Mouse (Mus musculus) liver, embryonic 14.5 days (tissue): ENCODE results near the gene Ticrr. TPM values are rescaled to one million over a fixed set of nuclear protein-coding genes. Genes with fewer than 3 reads are reported as not detected.
A peak's percentile ranks its signal among the peaks of the same experiment; 100 is the strongest.

Experiments
- ATAC-seq: fragments of 200-750 bp; cut with Nextera tagmentation; 2 replicates; pipeline ENCODE4 v1.8.0; 2017; ENCODE audit warnings: moderate number of reproducible peaks, mild to moderate bottlenecking, moderate library complexity; ENCODE audit not compliant: insufficient read depth
- DNase-seq, 3 experiments: peaks; one replicate each; pipeline ENCODE4 v3.0.0-alpha.2; 2012 to 2013; ENCODE audit warnings: low read depth in 3 of 3, low spot score in 3 of 3
- H3K27ac ChIP-seq: fragments of 300-500 bp; sonication (generic); 2 replicates; pipeline ENCODE4 v1.5.1; 2014; ENCODE audit warnings: moderate library complexity, mild to moderate bottlenecking, control low read depth, inconsistent platforms
- H3K27me3 ChIP-seq: fragments of 300-500 bp; sonication (generic); 2 replicates; pipeline ENCODE4 v1.6.1; 2014; ENCODE audit warnings: mild to moderate bottlenecking, low read length, moderate library complexity; ENCODE audit not compliant: control insufficient read depth, insufficient read depth
- H3K36me3 ChIP-seq: fragments of 300-500 bp; sonication (generic); replicated peaks from 2 replicates; pipeline ENCODE4 v1.6.1; 2014; ENCODE audit warnings: low read depth; ENCODE audit not compliant: control insufficient read depth, insufficient read depth
- H3K4me1 ChIP-seq, 2 experiments: fragments of 200-500 bp in 1 of 2; fragments of 300-500 bp in 1 of 2; sonication (generic) in 1 of 2; replicated peaks; 2 replicates each; pipeline ENCODE4 v1.6.1; 2012 to 2014; ENCODE audit warnings: antibody characterized with exemption in 1 of 2, inconsistent platforms in 1 of 2, low read length in 1 of 2; ENCODE audit not compliant: control insufficient read depth in 2 of 2, insufficient read depth in 2 of 2
- H3K4me2 ChIP-seq: fragments of 300-500 bp; sonication (generic); 2 replicates; pipeline ENCODE4 v1.6.1; 2014; ENCODE audit warnings: low read depth, mild to moderate bottlenecking, control low read depth, moderate library complexity
- H3K4me3 ChIP-seq, 2 experiments: fragments of 200-500 bp in 1 of 2; fragments of 300-500 bp in 1 of 2; sonication (generic) in 1 of 2; 2 replicates each; pipeline ENCODE4 v1.5.1; 2012 to 2014; ENCODE audit warnings: low read depth in 2 of 2, low read length in 2 of 2, mild to moderate bottlenecking in 2 of 2, control low read depth in 1 of 2, inconsistent platforms in 1 of 2, moderate library complexity in 1 of 2; ENCODE audit not compliant: insufficient read depth in 1 of 2
- H3K9ac ChIP-seq: fragments of 300-500 bp; sonication (generic); replicated peaks from 2 replicates; pipeline ENCODE4 v1.6.1; 2014; ENCODE audit warnings: mild to moderate bottlenecking, control low read depth, moderate library complexity
- H3K9me3 ChIP-seq: fragments of 300-500 bp; sonication (generic); 2 replicates; pipeline ENCODE4 v1.6.1; 2016; ENCODE audit warnings: low read length, mixed read lengths; ENCODE audit not compliant: control insufficient read depth
- CTCF ChIP-seq: IDR thresholded peaks from 2 replicates; pipeline ENCODE4 v1.5.1; 2016; ENCODE audit warnings: antibody characterized with exemption, low read depth, control low read depth
- EP300 ChIP-seq: IDR thresholded peaks from 2 replicates; pipeline ENCODE4 v1.6.1; 2016; ENCODE audit warnings: antibody characterized with exemption, low read depth
- WGBS: fragments of 180-500 bp; shearing (Covaris S2); extraction: QIAGEN DNeasy Blood & Tissue Kit; methylation state at CpG from one replicate; pipeline ENCODE4 v1.1.7; 2014; ENCODE audit not compliant: insufficient replicate concordance; 5-methylcytosine and 5-hydroxymethylcytosine counted together
- polyA plus RNA-seq, 2 experiments: library from polyadenylated mRNA; depleted of rRNA in 1 of 2; stranded (reverse) in 1 of 2; unstranded in 1 of 2; fragments of >200 nt; fragmentation: Nextera tagmentation in 1 of 2; extraction: Ambion mirVana in 1 of 2; gene quantifications; 2 replicates each; pipeline versions ENCODE4 v1.2.1 to v1.2.3; 2012 to 2014

Ticrr gene
- polyA plus RNA-seq, 2 experiments: 3.6 to 6.0 TPM

- no peak overlapping the region for H3K9ac ChIP-seq
- 70% methylated on average over 8 of the region's 8 CpGs for whole genome bisulfite sequencing
- DNase-seq (no peak), ATAC-seq (no peak)
- TF ChIP-seq EP300: no peak
- TF ChIP-seq CTCF: no peak
- H3K27me3 ChIP-seq: no peaks in the 10 kb centered on the region
- H3K27ac ChIP-seq: no peak overlapping the region
- no peak overlapping the region for H3K4me2 ChIP-seq
- no peaks in the 10 kb centered on the region for H3K4me1 ChIP-seq
- H3K36me3 ChIP-seq: no peaks in the 10 kb centered on the region
- no peaks in the 10 kb centered on the region for H3K9me3 ChIP-seq
- no peak overlapping the region for H3K4me3 ChIP-seq
These were observed 74.6 kb downstream of the Ticrr start for GRCm38 (mm10) chr7:79734563-79734962.

GRCm38 (mm10) chr7:79736511-79736910 lies 76.5 kb downstream of the Ticrr start:
- Histone ChIP-seq H3K27ac (no peak overlapping the region), H3K4me3 (no peak overlapping the region), H3K27me3 (no peaks in the 10 kb centered on the region), H3K4me2 (no peak overlapping the region), H3K9me3 (no peaks in the 10 kb centered on the region), H3K9ac (no peak overlapping the region), H3K36me3 (no peaks in the 10 kb centered on the region), H3K4me1 (no peaks in the 10 kb centered on the region)
- 75% methylated on average over 14 of the region's 14 CpGs for WGBS
- TF ChIP-seq EP300: no peak
- TF ChIP-seq CTCF: no peak
- no peak for ATAC-seq
- no peak for DNase-seq

- no peak overlapping the region for H3K4me2 ChIP-seq
- no peaks in the 10 kb centered on the region for H3K9me3 ChIP-seq
- no peaks in the 10 kb centered on the region for H3K36me3 ChIP-seq
- no peak for TF ChIP-seq CTCF
- TF ChIP-seq EP300: no peak
- no peaks in the 10 kb centered on the region for H3K27me3 ChIP-seq
- H3K4me1 ChIP-seq: peaks cover 3 to 6% of the 10 kb centered on the region in 2 experiments; a peak in 2 of 4 replicates
- no peak overlapping the region for H3K9ac ChIP-seq
- H3K27ac ChIP-seq: no peak overlapping the region
- DNase-seq (no peak), ATAC-seq (no peak)
- no peak overlapping the region for H3K4me3 ChIP-seq
- 74% methylated on average over 2 of the region's 2 CpGs for WGBS
These were observed 78.9 kb downstream of the Ticrr start for GRCm38 (mm10) chr7:79738913-79739312.

- H3K4me3 ChIP-seq: no peak overlapping the region
- no peak for TF ChIP-seq EP300
- ATAC-seq: no peak
- no peak overlapping the region for H3K4me2 ChIP-seq
- H3K36me3 ChIP-seq: no peaks in the 10 kb centered on the region
- peaks cover 3 to 6% of the 10 kb centered on the region in 2 experiments; a peak in 2 of 4 replicates for H3K4me1 ChIP-seq
- no peaks in the 10 kb centered on the region for H3K9me3 ChIP-seq
- H3K27ac ChIP-seq: no peak overlapping the region
- no peak for DNase-seq
- H3K9ac ChIP-seq: no peak overlapping the region
- no peaks in the 10 kb centered on the region for H3K27me3 ChIP-seq
- 52% methylated on average over 4 of the region's 4 CpGs for WGBS
These were observed 80.3 kb downstream of the Ticrr start for GRCm38 (mm10) chr7:79740279-79740678.

- WGBS: 9% methylated on average over 11 of the region's 11 CpGs
- H3K4me3 ChIP-seq: peak overlapping the region; percentile 51 to 60
- H3K9ac ChIP-seq: peak overlapping the region; percentile 2
- no peaks in the 10 kb centered on the region for H3K36me3 ChIP-seq
- no peak overlapping the region for H3K27ac ChIP-seq
- peak overlapping the region; percentile 70 for H3K4me2 ChIP-seq
- no peaks in the 10 kb centered on the region for H3K27me3 ChIP-seq
- ATAC-seq (no peak), DNase-seq (peak in 1 of 3 experiments; percentile 14)
- H3K9me3 ChIP-seq: no peaks in the 10 kb centered on the region
- peaks cover 3 to 6% of the 10 kb centered on the region in 2 experiments; a peak in 2 of 4 replicates for H3K4me1 ChIP-seq
- no peak for TF ChIP-seq CTCF
- TF ChIP-seq EP300: no peak; the same call in 1 of the 2 replicates
These were observed 82.3 kb downstream of the Ticrr start for GRCm38 (mm10) chr7:79742277-79742658.
